Mouse (Mus musculus) monocyte, adult 59 days (primary cell): ENCODE results near the gene Cfl2. TPM values are rescaled to one million over a fixed set of nuclear protein-coding genes. Genes with fewer than 3 reads are reported as not detected.

Experiments
- total RNA-seq, 2 experiments: library from RNA; stranded (reverse); gene quantifications; one replicate each; pipeline ENCODE4 v1.2.4; 2023

Cfl2 gene
- total RNA-seq = 10 to 100 TPM; 29.2 to 29.9 TPM

DNA sequence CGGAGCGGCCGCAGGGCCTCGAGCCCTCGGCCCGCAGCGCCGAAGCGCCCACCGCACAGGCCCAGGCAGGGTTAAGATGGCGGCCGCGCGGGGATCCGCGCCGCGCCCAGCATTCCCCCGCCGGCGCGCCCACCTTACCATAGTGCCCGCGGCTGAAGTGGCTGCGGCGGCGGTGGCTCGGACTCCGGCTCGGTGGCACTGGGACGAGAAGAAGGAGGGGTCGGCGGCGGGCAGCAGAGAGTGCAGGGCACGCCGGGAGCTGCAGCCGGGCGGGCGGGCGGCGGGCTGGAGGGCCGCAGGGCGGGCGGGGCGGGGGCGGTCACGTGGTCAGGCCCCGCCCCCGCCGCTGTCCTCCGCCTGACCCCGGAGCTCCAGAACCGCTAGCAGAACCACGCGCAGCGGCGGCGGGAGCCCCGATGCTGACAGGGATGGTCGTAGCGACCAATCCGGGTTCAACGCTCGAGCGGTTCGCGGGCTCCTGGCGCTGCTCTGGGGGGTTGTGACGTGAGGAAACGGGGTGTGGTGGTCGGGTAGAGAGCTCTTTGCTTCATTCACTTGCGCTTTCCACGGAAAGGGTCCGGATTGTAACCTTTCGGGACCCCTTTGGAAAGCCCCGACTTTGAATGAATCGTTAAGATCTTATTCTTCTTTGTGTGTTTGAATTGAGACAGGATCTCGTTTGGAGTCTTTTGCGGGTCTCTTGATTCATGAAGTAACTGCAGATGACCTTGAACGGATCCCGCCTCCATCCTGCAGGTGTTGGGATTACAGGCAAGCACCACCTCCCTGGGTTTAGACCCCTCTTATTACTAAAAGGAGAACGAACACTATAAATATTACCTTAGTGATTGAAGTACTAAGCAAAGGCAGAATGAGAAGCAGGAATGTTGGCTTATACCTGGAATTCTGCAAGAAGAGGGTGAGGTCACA, at the start of gene Cfl2:
Gene Cfl2 (minus strand): TSS at position 272 of the 930 bp plus-strand sequence.

Other genes with a start within 250 kb of the Cfl2 start
- 10 to 100 TPM; 30.1 to 38.5 TPM for gene Sptssa, start 206.3 kb downstream of the Cfl2 start, total RNA-seq
- 10 to 100 TPM; 30.2 to 36.1 TPM for gene Eapp, start 167.0 kb downstream of the Cfl2 start, total RNA-seq
- 10 to 100 TPM; 60.2 to 63.7 TPM for gene Snx6, start 67.2 kb downstream of the Cfl2 start, total RNA-seq
- gene Gm20403, start 123.7 kb upstream of the Cfl2 start, total RNA-seq = not detected
- gene Baz1a, start 151.5 kb upstream of the Cfl2 start, total RNA-seq = 100 to 1,000 TPM; 133 to 137 TPM
- gene 2700097O09Rik, start 217.2 kb upstream of the Cfl2 start, total RNA-seq = 1 to 10 TPM; 4.3 to 4.4 TPM
- 10 to 100 TPM; 50.9 to 57.1 TPM for gene Srp54a, start 217.4 kb upstream of the Cfl2 start, total RNA-seq